Mouse (Mus musculus) myocyte (in vitro differentiated cells): ENCODE measurements around the gene Arl4c.

Source experiments
- CEBPB ChIP-seq: IDR thresholded peaks from 2 replicates; pipeline ENCODE4 v1.6.1; 2011; ENCODE audit warnings: mild to moderate bottlenecking, moderate library complexity; ENCODE audit not compliant: poor library complexity, insufficient read depth, severe bottlenecking
- E2F4 ChIP-seq: IDR thresholded peaks from one replicate; pipeline ENCODE4 v1.6.1; 2011; ENCODE audit warnings: mild to moderate bottlenecking, control low read depth, moderate library complexity; ENCODE audit not compliant: insufficient read depth
- MAX ChIP-seq: IDR thresholded peaks from one replicate; pipeline ENCODE4 v1.6.1; 2011; ENCODE audit warnings: low read depth, mild to moderate bottlenecking, control low read depth
- MYOD1 ChIP-seq, 3 experiments: IDR thresholded peaks; one replicate each; pipeline ENCODE4 v1.6.1; 2011; ENCODE audit warnings: control low read depth in 2 of 3, low read depth in 2 of 3, mild to moderate bottlenecking in 2 of 3, moderate library complexity in 1 of 3; ENCODE audit not compliant: insufficient read length in 2 of 3, control insufficient read depth in 1 of 3
- MYOG ChIP-seq, 3 experiments: IDR thresholded peaks; one replicate each; pipeline ENCODE4 v1.6.1; 2011; ENCODE audit warnings: control low read depth in 2 of 3, low read depth in 2 of 3, mild to moderate bottlenecking in 2 of 3; ENCODE audit not compliant: insufficient read length in 2 of 3, control insufficient read depth in 1 of 3, insufficient read depth in 1 of 3
- POLR2A ChIP-seq: IDR thresholded peaks from one replicate; pipeline ENCODE4 v1.6.1; 2011; ENCODE audit warnings: low read depth, mild to moderate bottlenecking, control low read depth, moderate library complexity; ENCODE audit not compliant: insufficient read length
- POLR2AphosphoS2 ChIP-seq: IDR thresholded peaks from one replicate; pipeline ENCODE4 v1.6.1; 2011; ENCODE audit warnings: low read depth, control low read depth; ENCODE audit not compliant: insufficient read length
- SRF ChIP-seq: IDR thresholded peaks from one replicate; pipeline ENCODE4 v1.6.1; 2011; ENCODE audit warnings: low read depth; ENCODE audit not compliant: control insufficient read depth, insufficient read length
- TCF3 ChIP-seq: IDR thresholded peaks from one replicate; pipeline ENCODE4 v1.6.1; 2011; ENCODE audit warnings: low read depth, control low read depth; ENCODE audit not compliant: insufficient read length
- USF1 ChIP-seq: IDR thresholded peaks from one replicate; pipeline ENCODE4 v1.6.1; 2011; ENCODE audit warnings: low read depth, mild to moderate bottlenecking, control low read depth, moderate library complexity

GRCm38 (mm10) chr1:88698926-88699325 is 3.1 kb downstream of the Arl4c start:
- no peak for TF ChIP-seq POLR2A
- no peak for TF ChIP-seq SRF
- no peak for TF ChIP-seq MAX
- TF ChIP-seq CEBPB: no peak
- no peak for TF ChIP-seq E2F4
- TF ChIP-seq MYOD1 (IDR thresholded peaks at IDR 0.05; ENCODE audit: control insufficient read depth in 1 of 3, insufficient read length in 2 of 3, low read depth in 2 of 3): no peak
- no peak for TF ChIP-seq POLR2AphosphoS2
- no peak for TF ChIP-seq USF1
- TF ChIP-seq TCF3: no peak
- TF ChIP-seq MYOG (IDR thresholded peaks at IDR 0.05; ENCODE audit: control insufficient read depth in 1 of 3, insufficient read depth in 1 of 3, insufficient read length in 2 of 3, low read depth in 2 of 3): no peak
